Mouse (Mus musculus) hindbrain, embryonic 11.5 days (tissue): ENCODE results near the gene Cfap157. TPM values are rescaled to one million over a fixed set of nuclear protein-coding genes. Genes with fewer than 3 reads are reported as not detected.

Experiments used
- ATAC-seq: fragments of 200-750 bp; cut with Nextera tagmentation; 2 replicates; pipeline ENCODE4 v1.8.0; 2017; ENCODE audit warnings: mild to moderate bottlenecking, moderate TSS enrichment, moderate library complexity; ENCODE audit not compliant: low FRiP score
- DNase-seq: peaks from one replicate; pipeline ENCODE4 v3.0.0-alpha.2; 2015; ENCODE audit warnings: low spot score
- H3K27ac ChIP-seq: fragments of 300-500 bp; sonication (generic); 2 replicates; pipeline ENCODE4 v1.5.1; 2014; ENCODE audit warnings: mild to moderate bottlenecking, low read depth, low read length
- H3K27me3 ChIP-seq: fragments of 300-500 bp; sonication (generic); 2 replicates; pipeline ENCODE4 v1.6.1; 2014; ENCODE audit warnings: mild to moderate bottlenecking, low read length, moderate library complexity, mixed read lengths; ENCODE audit not compliant: control insufficient read depth, insufficient read depth
- H3K36me3 ChIP-seq: fragments of 300-500 bp; sonication (generic); 2 replicates; pipeline ENCODE4 v1.6.1; 2014; ENCODE audit warnings: mild to moderate bottlenecking, low read length, moderate library complexity, mixed read lengths; ENCODE audit not compliant: control insufficient read depth, insufficient read depth
- H3K4me1 ChIP-seq: fragments of 300-500 bp; sonication (generic); replicated peaks from 2 replicates; pipeline ENCODE4 v1.6.1; 2014; ENCODE audit warnings: low read length, mixed read lengths; ENCODE audit not compliant: control insufficient read depth, insufficient read depth
- H3K4me2 ChIP-seq: fragments of 300-500 bp; sonication (generic); replicated peaks from 2 replicates; pipeline ENCODE4 v1.6.1; 2014; ENCODE audit warnings: mild to moderate bottlenecking, low read depth, low read length
- H3K4me3 ChIP-seq: fragments of 300-500 bp; sonication (generic); 2 replicates; pipeline ENCODE4 v1.5.1; 2014; ENCODE audit warnings: low read depth, low read length
- H3K9ac ChIP-seq: fragments of 300-500 bp; sonication (generic); 2 replicates; pipeline ENCODE4 v1.6.1; 2014; ENCODE audit warnings: low read depth, low read length
- H3K9me3 ChIP-seq: fragments of 300-500 bp; sonication (generic); 2 replicates; pipeline ENCODE4 v1.6.1; 2016; ENCODE audit warnings: low read length; ENCODE audit not compliant: control insufficient read depth
- WGBS: fragments of 180-500 bp; shearing (Covaris S2); extraction: QIAGEN DNeasy Blood & Tissue Kit; methylation state at CpG from one replicate; pipeline ENCODE4 v1.1.7; 2014; 5-methylcytosine and 5-hydroxymethylcytosine counted together
- polyA plus RNA-seq: library from polyadenylated mRNA; unstranded; fragments of >200 nt; fragmentation: Nextera tagmentation; extraction: Ambion mirVana; gene quantifications from 2 replicates; pipeline ENCODE4 v1.2.1, GENCODE M21; 2014

Gene Cfap157
- polyA plus RNA-seq, 1 experiment from 2014 or later, result 0.80 TPM

- Histone ChIP-seq H3K36me3 (peaks cover 4% of the 10 kb centered on the region; the same call in 1 of the 2 replicates), H3K9me3 (no peaks in the 10 kb centered on the region), H3K4me1 (no peaks in the 10 kb centered on the region), H3K4me2 (no peak overlapping the region), H3K9ac (no peak overlapping the region), H3K4me3 (no peak overlapping the region), H3K27ac (no peak overlapping the region), H3K27me3 (no peaks in the 10 kb centered on the region)
- DNase-seq (no peak), ATAC-seq (no peak)
- 86% methylated on average over 13 of the region's 13 CpGs for WGBS
Observed at GRCm38 (mm10) chr2:32795748-32796418, 11.7 kb upstream of the Cfap157 start.

DNA sequence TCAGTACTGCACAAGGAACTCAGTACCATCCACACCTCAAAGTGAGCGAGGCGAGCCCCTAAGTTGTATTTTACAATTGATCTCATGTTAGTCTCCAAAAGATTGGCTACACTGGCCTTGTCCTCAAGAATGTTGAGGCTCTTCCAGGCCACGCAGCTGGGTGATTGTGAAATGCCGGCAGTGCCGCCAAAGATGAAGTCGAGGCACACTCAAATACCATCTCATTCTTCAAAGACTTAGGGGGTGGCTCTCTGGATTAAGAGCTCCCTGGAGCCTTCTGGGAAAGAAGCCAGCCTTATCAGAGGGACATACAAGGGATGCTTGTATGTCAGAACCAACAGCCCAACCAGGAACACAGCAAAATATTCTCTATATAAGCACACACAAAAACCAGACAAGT is 7.1 kb upstream of the Cfap157 start:
- no peaks in the 10 kb centered on the region for H3K4me1 ChIP-seq
- DNase-seq (no peak), ATAC-seq (no peak)
- no peaks in the 10 kb centered on the region for H3K27me3 ChIP-seq
- no peak overlapping the region for H3K4me3 ChIP-seq
- H3K9me3 ChIP-seq, result no peaks in the 10 kb centered on the region
- WGBS, result 89% methylated on average over 6 of the region's 6 CpGs
- no peak overlapping the region for H3K4me2 ChIP-seq
- H3K9ac ChIP-seq, result no peak overlapping the region
- no peak overlapping the region for H3K27ac ChIP-seq
- no peaks in the 10 kb centered on the region for H3K36me3 ChIP-seq

DNA sequence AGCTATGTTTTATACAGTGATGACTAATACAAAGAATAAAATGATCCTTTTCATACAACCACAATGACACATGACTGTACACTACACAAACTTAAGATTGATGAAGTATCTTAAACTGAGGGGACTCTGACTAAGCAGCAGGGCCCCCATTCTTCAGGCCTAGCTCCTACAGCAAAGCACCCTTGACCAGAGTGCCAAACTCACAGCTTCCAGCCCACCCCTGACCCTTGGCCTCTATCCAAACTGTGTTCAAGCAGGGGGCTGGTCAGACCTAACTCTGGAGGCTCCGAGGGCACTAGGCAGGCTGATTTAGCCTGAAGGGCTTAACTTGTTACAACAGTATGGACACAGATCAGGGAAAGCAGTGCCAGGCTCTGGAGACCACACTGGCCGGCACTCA is 4.4 kb upstream of the Cfap157 start:
- H3K9ac ChIP-seq, result no peak overlapping the region

GRCm38 (mm10) chr2:32787176-32787575 is 2.9 kb upstream of the Cfap157 start:
- WGBS, result 64% methylated on average over 6 of the region's 6 CpGs

More for the DNA sequence above, 4.4 kb upstream of the Cfap157 start:
- WGBS, result 65% methylated on average over 2 of the region's 2 CpGs
- Histone ChIP-seq H3K4me1 (no peaks in the 10 kb centered on the region), H3K9me3 (no peaks in the 10 kb centered on the region), H3K4me3 (no peak overlapping the region), H3K27me3 (no peaks in the 10 kb centered on the region), H3K27ac (no peak overlapping the region), H3K4me2 (no peak overlapping the region), H3K36me3 (no peaks in the 10 kb centered on the region)
- no peak for DNase-seq
- ATAC-seq, result no peak

GRCm38 (mm10) chr2:32781710-32782109 is 2.5 kb downstream of the Cfap157 start:
- no peak overlapping the region for H3K4me3 ChIP-seq
- no peak overlapping the region for H3K9ac ChIP-seq
- no peaks in the 10 kb centered on the region for H3K4me1 ChIP-seq
- 76% methylated on average over 6 of the region's 6 CpGs for WGBS
- no peak overlapping the region for H3K4me2 ChIP-seq
- no peaks in the 10 kb centered on the region for H3K9me3 ChIP-seq
- DNase-seq (no peak), ATAC-seq (no peak)
- no peak overlapping the region for H3K27ac ChIP-seq
- H3K27me3 ChIP-seq, result no peaks in the 10 kb centered on the region
- no peaks in the 10 kb centered on the region for H3K36me3 ChIP-seq

More at GRCm38 (mm10) chr2:32787176-32787575, 2.9 kb upstream of the Cfap157 start:
- no peak overlapping the region for H3K4me2 ChIP-seq
- no peaks in the 10 kb centered on the region for H3K36me3 ChIP-seq
- peak; percentile 41 for DNase-seq
- no peaks in the 10 kb centered on the region for H3K9me3 ChIP-seq
- no peaks in the 10 kb centered on the region for H3K27me3 ChIP-seq
- no peaks in the 10 kb centered on the region for H3K4me1 ChIP-seq
- H3K4me3 ChIP-seq, result no peak overlapping the region
- H3K27ac ChIP-seq, result no peak overlapping the region
- ATAC-seq, result no peak
- H3K9ac ChIP-seq, result no peak overlapping the region

- DNase-seq (no peak), ATAC-seq (no peak)
- no peak overlapping the region for H3K27ac ChIP-seq
- H3K9me3 ChIP-seq, result no peaks in the 10 kb centered on the region
- no peaks in the 10 kb centered on the region for H3K36me3 ChIP-seq
- H3K4me3 ChIP-seq, result no peak overlapping the region
- H3K4me2 ChIP-seq, result no peak overlapping the region
- H3K4me1 ChIP-seq, result 0 out of 2 replicates have a peak, but pooled peaks cover 5% of the 10 kb centered on the region
- H3K9ac ChIP-seq, result no peak overlapping the region
- 87% methylated on average over 6 of the region's 6 CpGs for WGBS
- H3K27me3 ChIP-seq, result no peaks in the 10 kb centered on the region
Observed at GRCm38 (mm10) chr2:32779714-32780113, 4.5 kb downstream of the Cfap157 start.

- H3K27ac ChIP-seq, result no peak overlapping the region
- H3K4me3 ChIP-seq, result no peak overlapping the region
- no peaks in the 10 kb centered on the region for H3K9me3 ChIP-seq
- DNase-seq (peak; percentile 73), ATAC-seq (no peak)
- H3K4me1 ChIP-seq, result 0 out of 2 replicates have a peak, but pooled peaks cover 5% of the 10 kb centered on the region
- no peak overlapping the region for H3K9ac ChIP-seq
- H3K27me3 ChIP-seq, result no peaks in the 10 kb centered on the region
- H3K36me3 ChIP-seq, result no peaks in the 10 kb centered on the region
- WGBS, result 21% methylated on average over 8 of the region's 8 CpGs
- no peak overlapping the region; the same call in 1 of the 2 replicates for H3K4me2 ChIP-seq
Observed at GRCm38 (mm10) chr2:32779131-32779530, 5.1 kb downstream of the Cfap157 start.

DNA sequence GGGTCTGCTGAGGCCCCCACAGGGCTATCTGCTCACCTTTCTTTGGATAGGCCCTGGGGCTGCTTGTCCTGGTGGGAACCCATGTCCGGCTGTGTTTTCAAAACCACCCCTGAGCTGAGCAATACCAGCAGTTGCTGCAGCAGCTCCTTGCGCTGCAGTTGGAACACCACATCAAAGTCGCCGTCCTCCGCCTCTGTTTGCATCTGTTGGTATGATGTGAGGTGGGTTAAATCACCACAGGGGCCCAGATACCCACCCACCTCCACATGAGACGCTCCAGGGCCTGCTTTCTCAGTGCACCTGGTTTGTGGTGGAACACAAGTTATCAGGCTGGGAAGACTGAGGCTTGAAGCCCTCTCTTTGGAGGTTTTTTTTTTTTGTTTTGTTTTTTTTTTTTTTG is 6.1 kb downstream of the Cfap157 start:
- Histone ChIP-seq H3K27me3 (no peaks in the 10 kb centered on the region), H3K27ac (no peak overlapping the region), H3K4me2 (no peak overlapping the region), H3K4me1 (0 out of 2 replicates have a peak, but pooled peaks cover 5% of the 10 kb centered on the region), H3K4me3 (no peak overlapping the region), H3K9me3 (no peaks in the 10 kb centered on the region), H3K36me3 (no peaks in the 10 kb centered on the region), H3K9ac (no peak overlapping the region)
- no peak for ATAC-seq
- 91% methylated on average over 6 of the region's 6 CpGs for WGBS
- no peak for DNase-seq

GRCm38 (mm10) chr2:32776192-32776591 is 8.0 kb downstream of the Cfap157 start:
- H3K4me1 ChIP-seq, result 0 out of 2 replicates have a peak, but pooled peaks cover 5% of the 10 kb centered on the region
- peak overlapping the region; percentile 79 for H3K4me2 ChIP-seq
- H3K27ac ChIP-seq, result no peak overlapping the region
- WGBS, result 22% methylated on average over 22 of the region's 22 CpGs
- ATAC-seq (no peak), DNase-seq (no peak)
- H3K9ac ChIP-seq, result peak overlapping the region; percentile 49
- H3K27me3 ChIP-seq, result no peaks in the 10 kb centered on the region
- no peaks in the 10 kb centered on the region for H3K9me3 ChIP-seq
- no peaks in the 10 kb centered on the region for H3K36me3 ChIP-seq
- peak overlapping the region; percentile 53 for H3K4me3 ChIP-seq
